Mouse (Mus musculus) midbrain, embryonic 10.5 days (tissue): ENCODE measurements at regions not wholly inside any gene's neighbourhood (a gene's known extent, or its start where the extent isn't known, plus 50 kb on each side); places are given as distances from the start of the nearest gene placed in this dataset.

Experiments used
- DNase-seq: peaks from one replicate; pipeline ENCODE4 v3.0.0-alpha.2; 2017; ENCODE audit warnings: low spot score
- H3K27ac ChIP-seq: fragments of 300-500 bp; sonication (generic); replicated peaks from 2 replicates; pipeline ENCODE4 v1.5.1; 2016; ENCODE audit warnings: mild to moderate bottlenecking
- H3K27me3 ChIP-seq: fragments of 300-500 bp; sonication (generic); 2 replicates; pipeline ENCODE4 v1.6.1; 2016; ENCODE audit warnings: low read depth, mild to moderate bottlenecking; ENCODE audit not compliant: poor library complexity, severe bottlenecking
- H3K36me3 ChIP-seq: fragments of 300-500 bp; sonication (generic); 2 replicates; pipeline ENCODE4 v1.6.1; 2016; ENCODE audit warnings: mild to moderate bottlenecking, moderate library complexity
- H3K4me1 ChIP-seq: fragments of 300-500 bp; sonication (generic); 2 replicates; pipeline ENCODE4 v1.6.1; 2016
- H3K4me3 ChIP-seq: fragments of 300-500 bp; sonication (generic); 2 replicates; pipeline ENCODE4 v1.5.1; 2016; ENCODE audit warnings: mild to moderate bottlenecking, moderate library complexity
- H3K9me3 ChIP-seq: fragments of 300-500 bp; sonication (generic); replicated peaks from 2 replicates; pipeline ENCODE4 v1.6.1; 2016; ENCODE audit warnings: mild to moderate bottlenecking
- WGBS: fragments of 180-500 bp; shearing (Covaris S2); methylation state at CpG from one replicate; pipeline ENCODE4 v1.1.7; 2016; 5-methylcytosine and 5-hydroxymethylcytosine counted together

- 88% methylated on average over 1 of the region's 1 CpGs for WGBS
- Histone ChIP-seq H3K9me3 (no peaks in the 10 kb centered on the region), H3K4me3 (no peak overlapping the region), H3K4me1 (peaks cover 6% of the 10 kb centered on the region; the same call in 1 of the 2 replicates), H3K36me3 (no peaks in the 10 kb centered on the region), H3K27me3 (peaks cover 46% of the 10 kb centered on the region), H3K27ac (no peak overlapping the region)
- DNase-seq = no peak
Measured at GRCm38 (mm10) chr8:12223376-12223775, 55.2 kb upstream of the A230072I06Rik start.
